Mouse (Mus musculus): Measurements from ENCODE around the gene Map3k11.

DNA sequence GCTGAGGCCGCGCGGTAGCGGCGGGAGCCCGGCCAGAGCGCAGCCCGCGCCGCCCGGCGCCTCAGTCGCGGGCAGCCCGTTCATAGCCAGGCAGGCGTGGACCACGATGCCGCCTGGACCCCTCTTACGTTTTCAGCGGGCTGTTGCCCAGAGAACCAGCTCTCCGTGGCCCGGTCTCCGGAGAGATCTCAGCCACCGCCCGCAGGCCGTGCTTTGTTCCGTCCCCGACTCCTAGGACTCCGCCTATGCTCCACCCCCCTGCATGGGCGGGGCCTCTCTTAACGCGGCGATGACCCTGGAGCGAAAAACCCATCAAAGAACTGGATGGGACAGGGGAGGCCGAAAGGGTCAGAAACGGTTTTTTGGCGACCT lies 40.9 kb downstream of the Map3k11 start, which contains the start of gene Fam89b:
- TF ChIP-seq EP300 (IDR thresholded peaks at IDR 0.05; ENCODE audit: insufficient read depth, low read depth, low read length), result 0 out of 2 replicates have a peak, but pooled peaks have one; percentile 41
- TF ChIP-seq CTCF (IDR thresholded peaks at IDR 0.05), result 0 out of 2 replicates have a peak, but pooled peaks have one; percentile 3
